Mouse (Mus musculus): ENCODE measurements at regions not wholly inside any gene's neighbourhood (a gene's known extent, or its start where the extent isn't known, plus 50 kb on each side); places are given as distances from the start of the nearest gene placed in this dataset.
A peak's percentile ranks its signal among the peaks of the same experiment; 100 is the strongest.

DNA sequence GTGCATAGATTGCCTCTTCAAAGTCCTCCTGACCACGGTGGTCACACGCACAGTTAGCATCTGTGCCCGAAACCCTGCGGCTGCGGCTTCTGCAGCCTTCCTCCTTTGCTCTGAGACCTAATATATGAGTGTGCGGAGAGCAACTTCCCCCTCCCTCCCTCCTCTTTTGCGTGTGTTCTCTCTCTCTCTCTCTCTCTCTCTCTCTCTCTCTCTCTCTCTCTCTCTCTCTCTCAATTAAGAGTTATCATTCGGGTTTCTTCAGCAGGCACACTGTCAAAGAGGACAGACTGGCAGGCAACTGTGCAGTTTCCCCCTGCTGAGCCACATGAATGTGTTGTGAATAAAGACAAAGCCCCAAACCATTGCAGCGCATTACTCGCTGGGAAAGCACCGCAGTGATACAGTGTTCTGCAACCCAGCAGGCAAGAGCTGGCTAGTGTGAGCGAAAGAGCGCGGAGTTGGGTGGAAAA is 900.8 kb downstream of the Mat2b start:
- DNase-seq (ENCODE audit: low spot score), result peak; percentile 74

DNA sequence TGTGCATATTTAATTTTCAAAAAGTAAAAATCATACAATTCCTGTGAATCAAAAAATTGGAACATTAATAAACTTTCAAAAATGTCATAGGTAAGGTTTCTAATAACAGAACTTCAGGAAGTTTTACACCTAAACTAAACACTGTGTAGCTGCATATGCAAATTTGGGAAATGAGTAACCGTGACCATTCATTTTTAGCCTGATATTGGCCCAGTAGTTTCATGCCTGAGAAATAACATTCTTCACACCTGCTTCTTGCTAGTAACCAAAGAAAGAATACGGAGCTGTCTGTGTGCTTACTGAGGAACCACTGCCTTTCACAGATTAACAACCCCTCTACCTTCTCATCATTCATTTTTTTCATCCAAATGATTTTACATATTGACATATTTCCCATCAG is 902.9 kb downstream of the Mat2b start:
- no peak for DNase-seq (ENCODE audit: low spot score)
